Mouse (Mus musculus) liver, embryonic 14.5 days (tissue): ENCODE measurements at regions not wholly inside any gene's neighbourhood (a gene's known extent, or its start where the extent isn't known, plus 50 kb on each side); places are given as distances from the start of the nearest gene placed in this dataset.

ENCODE experiments used
- ATAC-seq: fragments of 200-750 bp; cut with Nextera tagmentation; 2 replicates; pipeline ENCODE4 v1.8.0; 2017; ENCODE audit warnings: moderate number of reproducible peaks, mild to moderate bottlenecking, moderate library complexity; ENCODE audit not compliant: insufficient read depth
- DNase-seq, 3 experiments: peaks; one replicate each; pipeline ENCODE4 v3.0.0-alpha.2; 2012 to 2013; ENCODE audit warnings: low read depth in 3 of 3, low spot score in 3 of 3
- H3K27ac ChIP-seq: fragments of 300-500 bp; sonication (generic); 2 replicates; pipeline ENCODE4 v1.5.1; 2014; ENCODE audit warnings: moderate library complexity, mild to moderate bottlenecking, control low read depth, inconsistent platforms
- H3K27me3 ChIP-seq: fragments of 300-500 bp; sonication (generic); 2 replicates; pipeline ENCODE4 v1.6.1; 2014; ENCODE audit warnings: mild to moderate bottlenecking, low read length, moderate library complexity; ENCODE audit not compliant: control insufficient read depth, insufficient read depth
- H3K36me3 ChIP-seq: fragments of 300-500 bp; sonication (generic); replicated peaks from 2 replicates; pipeline ENCODE4 v1.6.1; 2014; ENCODE audit warnings: low read depth; ENCODE audit not compliant: control insufficient read depth, insufficient read depth
- H3K4me1 ChIP-seq, 2 experiments: fragments of 200-500 bp in 1 of 2; fragments of 300-500 bp in 1 of 2; sonication (generic) in 1 of 2; replicated peaks; 2 replicates each; pipeline ENCODE4 v1.6.1; 2012 to 2014; ENCODE audit warnings: antibody characterized with exemption in 1 of 2, inconsistent platforms in 1 of 2, low read length in 1 of 2; ENCODE audit not compliant: control insufficient read depth in 2 of 2, insufficient read depth in 2 of 2
- H3K4me2 ChIP-seq: fragments of 300-500 bp; sonication (generic); 2 replicates; pipeline ENCODE4 v1.6.1; 2014; ENCODE audit warnings: low read depth, mild to moderate bottlenecking, control low read depth, moderate library complexity
- H3K4me3 ChIP-seq, 2 experiments: fragments of 200-500 bp in 1 of 2; fragments of 300-500 bp in 1 of 2; sonication (generic) in 1 of 2; 2 replicates each; pipeline ENCODE4 v1.5.1; 2012 to 2014; ENCODE audit warnings: low read depth in 2 of 2, low read length in 2 of 2, mild to moderate bottlenecking in 2 of 2, control low read depth in 1 of 2, inconsistent platforms in 1 of 2, moderate library complexity in 1 of 2; ENCODE audit not compliant: insufficient read depth in 1 of 2
- H3K9ac ChIP-seq: fragments of 300-500 bp; sonication (generic); replicated peaks from 2 replicates; pipeline ENCODE4 v1.6.1; 2014; ENCODE audit warnings: mild to moderate bottlenecking, control low read depth, moderate library complexity
- H3K9me3 ChIP-seq: fragments of 300-500 bp; sonication (generic); 2 replicates; pipeline ENCODE4 v1.6.1; 2016; ENCODE audit warnings: low read length, mixed read lengths; ENCODE audit not compliant: control insufficient read depth
- CTCF ChIP-seq: IDR thresholded peaks from 2 replicates; pipeline ENCODE4 v1.5.1; 2016; ENCODE audit warnings: antibody characterized with exemption, low read depth, control low read depth
- EP300 ChIP-seq: IDR thresholded peaks from 2 replicates; pipeline ENCODE4 v1.6.1; 2016; ENCODE audit warnings: antibody characterized with exemption, low read depth
- WGBS: fragments of 180-500 bp; shearing (Covaris S2); extraction: QIAGEN DNeasy Blood & Tissue Kit; methylation state at CpG from one replicate; pipeline ENCODE4 v1.1.7; 2014; ENCODE audit not compliant: insufficient replicate concordance; 5-methylcytosine and 5-hydroxymethylcytosine counted together

- ATAC-seq = no peak
- H3K27ac ChIP-seq = no peak overlapping the region
- no peak overlapping the region for H3K4me2 ChIP-seq
- DNase-seq = no peak
- H3K4me3 ChIP-seq = no peak overlapping the region
- no peaks in the 10 kb centered on the region for H3K27me3 ChIP-seq
- no peaks in the 10 kb centered on the region for H3K36me3 ChIP-seq
- no peak overlapping the region for H3K9ac ChIP-seq
- no peaks in the 10 kb centered on the region; a peak in 1 of 4 replicates for H3K4me1 ChIP-seq
- no peaks in the 10 kb centered on the region for H3K9me3 ChIP-seq
- 56% methylated on average over 4 of the region's 4 CpGs for WGBS
- TF ChIP-seq CTCF (no peak), EP300 (no peak)
These were observed 604.1 kb upstream of the Arid1b start for GRCm38 (mm10) chr17:4390012-4390411.

- no peak overlapping the region for H3K27ac ChIP-seq
- no peak for ATAC-seq
- H3K4me1 ChIP-seq = no peaks in the 10 kb centered on the region; a peak in 1 of 4 replicates
- TF ChIP-seq CTCF = no peak
- TF ChIP-seq EP300 = no peak
- H3K9me3 ChIP-seq = no peaks in the 10 kb centered on the region
- H3K36me3 ChIP-seq = no peaks in the 10 kb centered on the region
- no peak for DNase-seq
- no peak overlapping the region for H3K4me2 ChIP-seq
- H3K4me3 ChIP-seq = no peak overlapping the region
- no peak overlapping the region for H3K9ac ChIP-seq
- H3K27me3 ChIP-seq = no peaks in the 10 kb centered on the region
These were observed 603.6 kb upstream of the Arid1b start for GRCm38 (mm10) chr17:4390577-4390976.

- Histone ChIP-seq H3K36me3 (no peaks in the 10 kb centered on the region), H3K27me3 (no peaks in the 10 kb centered on the region), H3K4me3 (no peak overlapping the region), H3K27ac (no peak overlapping the region), H3K4me1 (no peaks in the 10 kb centered on the region; a peak in 1 of 4 replicates), H3K9ac (no peak overlapping the region), H3K9me3 (no peaks in the 10 kb centered on the region), H3K4me2 (no peak overlapping the region)
- ATAC-seq (no peak), DNase-seq (no peak)
- 56% methylated on average over 1 of the region's 1 CpGs for WGBS
- TF ChIP-seq CTCF (no peak), EP300 (no peak)
These were observed 602.9 kb upstream of the Arid1b start for GRCm38 (mm10) chr17:4391210-4391609.

- DNase-seq = no peak
- H3K9ac ChIP-seq = no peak overlapping the region
- no peaks in the 10 kb centered on the region for H3K27me3 ChIP-seq
- no peaks in the 10 kb centered on the region for H3K36me3 ChIP-seq
- TF ChIP-seq CTCF (no peak), EP300 (peak; percentile 49; the same call in 1 of the 2 replicates)
- no peak overlapping the region for H3K4me2 ChIP-seq
- H3K27ac ChIP-seq = no peak overlapping the region
- H3K4me3 ChIP-seq = no peak overlapping the region
- peak; percentile 64; the same call in 1 of the 2 replicates for ATAC-seq
- no peaks in the 10 kb centered on the region for H3K4me1 ChIP-seq
- 14% methylated on average over 5 of the region's 5 CpGs for WGBS
- no peaks in the 10 kb centered on the region for H3K9me3 ChIP-seq
These were observed 598.0 kb upstream of the Arid1b start for GRCm38 (mm10) chr17:4396119-4396518.

- Histone ChIP-seq H3K9me3 (no peaks in the 10 kb centered on the region), H3K27ac (no peak overlapping the region), H3K4me2 (no peak overlapping the region), H3K4me3 (no peak overlapping the region), H3K9ac (no peak overlapping the region), H3K27me3 (no peaks in the 10 kb centered on the region), H3K4me1 (no peaks in the 10 kb centered on the region), H3K36me3 (no peaks in the 10 kb centered on the region)
- TF ChIP-seq EP300 = no peak
- TF ChIP-seq CTCF = no peak
- 65% methylated on average over 5 of the region's 5 CpGs for WGBS
- DNase-seq (no peak), ATAC-seq (no peak)
These were observed 576.4 kb upstream of the Arid1b start for GRCm38 (mm10) chr17:4417686-4418085.
